Mouse (Mus musculus) MEL (cell line): ENCODE measurements around the gene Fcrl1. TPM values are rescaled to one million over a fixed set of nuclear protein-coding genes. Genes with fewer than 3 reads are reported as not detected.

Experiments used
- DNase-seq: peaks from one replicate; pipeline ENCODE4 v3.0.0; 2011; ENCODE audit warnings: low read depth, low spot score
- H3K27ac ChIP-seq: 2 replicates; pipeline ENCODE4 v1.5.1; 2012; ENCODE audit warnings: low read depth, mild to moderate bottlenecking, control low read depth, low read length, moderate library complexity; ENCODE audit not compliant: control insufficient read depth
- H3K27me3 ChIP-seq, 2 experiments: fragments of 150-350 bp in 1 of 2; sonication (generic) in 1 of 2; 2 replicates each; pipeline ENCODE4 v1.6.1; 2012; ENCODE audit warnings: low read length in 2 of 2, mild to moderate bottlenecking in 2 of 2, improper control_type of control experiment in 1 of 2, moderate library complexity in 1 of 2; ENCODE audit not compliant: insufficient read depth in 2 of 2, control insufficient read depth in 1 of 2
- H3K36me3 ChIP-seq, 2 experiments: 2 replicates each; pipeline ENCODE4 v1.6.1; 2012 to 2014; ENCODE audit warnings: low read length in 2 of 2, improper control_type of control experiment in 1 of 2, inconsistent platforms in 1 of 2, mild to moderate bottlenecking in 1 of 2; ENCODE audit not compliant: insufficient read depth in 2 of 2, control insufficient read depth in 1 of 2
- H3K4me1 ChIP-seq, 2 experiments: fragments of 150-350 bp in 1 of 2; sonication (generic) in 1 of 2; 2 replicates each; pipeline ENCODE4 v1.6.1; 2012; ENCODE audit warnings: low read length in 2 of 2, improper control_type of control experiment in 1 of 2, mild to moderate bottlenecking in 1 of 2; ENCODE audit not compliant: insufficient read depth in 2 of 2, control insufficient read depth in 1 of 2
- H3K4me3 ChIP-seq, 2 experiments: fragments of 150-350 bp in 1 of 2; sonication (generic) in 1 of 2; 2 replicates each; pipeline ENCODE4 v1.5.1; 2012; ENCODE audit warnings: low read depth in 2 of 2, low read length in 2 of 2, mild to moderate bottlenecking in 2 of 2, moderate library complexity in 2 of 2, control low read depth in 1 of 2, improper control_type of control experiment in 1 of 2; ENCODE audit not compliant: control insufficient read depth in 1 of 2, insufficient read depth in 1 of 2
- H3K79me2 ChIP-seq: 2 replicates; pipeline ENCODE4 v1.6.1; 2012; ENCODE audit warnings: mild to moderate bottlenecking, low read length, moderate library complexity; ENCODE audit not compliant: control insufficient read depth, poor library complexity, insufficient read depth
- H3K9ac ChIP-seq: 2 replicates; pipeline ENCODE4 v1.6.1; 2012; ENCODE audit warnings: low read depth, mild to moderate bottlenecking, control low read depth, low read length, moderate library complexity; ENCODE audit not compliant: control insufficient read depth, poor library complexity, severe bottlenecking
- H3K9me3 ChIP-seq: fragments of 150-350 bp; sonication (generic); replicated peaks from 2 replicates; pipeline ENCODE4 v1.6.1; 2012; ENCODE audit warnings: mild to moderate bottlenecking, low read length, improper control_type of control experiment, moderate library complexity; ENCODE audit not compliant: insufficient read depth
- CHD1 ChIP-seq: IDR thresholded peaks from 2 replicates; pipeline ENCODE4 v1.6.1; 2012; ENCODE audit warnings: low read depth, mild to moderate bottlenecking, inconsistent platforms, low read length, improper control_type of control experiment
- CHD2 ChIP-seq: IDR thresholded peaks from 2 replicates; pipeline ENCODE4 v1.6.1; 2011; ENCODE audit warnings: low read length, improper control_type of control experiment
- CTCF ChIP-seq, 3 experiments: IDR thresholded peaks in 2 of 3; conservative IDR thresholded peaks in 1 of 3; 2 replicates each; pipeline ENCODE4 v1.5.1; 2011 to 2012; ENCODE audit warnings: low read length in 3 of 3, low read depth in 2 of 3, mild to moderate bottlenecking in 2 of 3, improper control_type of control experiment in 1 of 3, inconsistent platforms in 1 of 3, mixed read lengths in 1 of 3, moderate library complexity in 1 of 3; ENCODE audit not compliant: control insufficient read depth in 1 of 3, insufficient read depth in 1 of 3, poor library complexity in 1 of 3, severe bottlenecking in 1 of 3
- E2F4 ChIP-seq: IDR thresholded peaks from 2 replicates; pipeline ENCODE4 v1.6.1; 2011; ENCODE audit warnings: low read depth, low read length, improper control_type of control experiment, borderline replicate concordance
- ETS1 ChIP-seq: IDR thresholded peaks from 2 replicates; pipeline ENCODE4 v1.6.1; 2012; ENCODE audit warnings: low read depth, mild to moderate bottlenecking, inconsistent platforms, low read length, improper control_type of control experiment, moderate library complexity
- GABPA ChIP-seq: IDR thresholded peaks from 2 replicates; pipeline ENCODE4 v1.6.1; 2012; ENCODE audit warnings: low read depth, mild to moderate bottlenecking, inconsistent platforms, low read length, improper control_type of control experiment, moderate library complexity
- GATA1 ChIP-seq: IDR thresholded peaks from 2 replicates; pipeline ENCODE4 v1.6.1; 2011; ENCODE audit warnings: low read depth, low read length, improper control_type of control experiment
- HCFC1 ChIP-seq: IDR thresholded peaks from 2 replicates; pipeline ENCODE4 v1.6.1; 2012; ENCODE audit warnings: low read depth, mild to moderate bottlenecking, inconsistent platforms, low read length, improper control_type of control experiment, moderate library complexity
- JUND ChIP-seq: IDR thresholded peaks from 2 replicates; pipeline ENCODE4 v1.6.1; 2011; ENCODE audit warnings: low read depth, mild to moderate bottlenecking, improper control_type of control experiment, low read length
- KAT2A ChIP-seq: conservative IDR thresholded peaks from 2 replicates; pipeline ENCODE4 v1.6.1; 2012; ENCODE audit warnings: low read depth, low read length, improper control_type of control experiment, inconsistent platforms
- MAX ChIP-seq: IDR thresholded peaks from 2 replicates; pipeline ENCODE4 v1.6.1; 2011; ENCODE audit warnings: low read length, improper control_type of control experiment
- MAZ ChIP-seq: IDR thresholded peaks from 2 replicates; pipeline ENCODE4 v1.6.1; 2012; ENCODE audit warnings: low read depth, mild to moderate bottlenecking, inconsistent platforms, low read length, improper control_type of control experiment
- MEF2A ChIP-seq: IDR thresholded peaks from 2 replicates; pipeline ENCODE4 v1.6.1; 2014; ENCODE audit warnings: low read depth, mild to moderate bottlenecking, inconsistent platforms, low read length, improper control_type of control experiment; ENCODE audit not compliant: poor library complexity, insufficient replicate concordance, severe bottlenecking; ENCODE audit errors: extremely low read depth
- NRF1 ChIP-seq: IDR thresholded peaks from 2 replicates; pipeline ENCODE4 v1.6.1; 2014; ENCODE audit warnings: low read depth, mild to moderate bottlenecking, inconsistent platforms, low read length, improper control_type of control experiment, moderate library complexity; ENCODE audit not compliant: poor library complexity, insufficient read depth, severe bottlenecking
- POLR2A ChIP-seq, 2 experiments: IDR thresholded peaks; 2 replicates each; pipeline ENCODE4 v1.6.1; 2011 to 2012; ENCODE audit warnings: low read length in 2 of 2, mild to moderate bottlenecking in 2 of 2, control low read depth in 1 of 2, improper control_type of control experiment in 1 of 2, low read depth in 1 of 2, moderate library complexity in 1 of 2; ENCODE audit not compliant: control insufficient read depth in 1 of 2, insufficient read depth in 1 of 2, poor library complexity in 1 of 2
- RAD21 ChIP-seq: IDR thresholded peaks from 2 replicates; pipeline ENCODE4 v1.6.1; 2011; ENCODE audit warnings: mild to moderate bottlenecking, low read depth, low read length, improper control_type of control experiment
- SMC3 ChIP-seq: IDR thresholded peaks from 2 replicates; pipeline ENCODE4 v1.6.1; 2011; ENCODE audit warnings: low read depth, low read length, improper control_type of control experiment
- TCF12 ChIP-seq: IDR thresholded peaks from 2 replicates; pipeline ENCODE4 v1.6.1; 2014; ENCODE audit warnings: low read depth, mild to moderate bottlenecking, inconsistent platforms, low read length, improper control_type of control experiment, moderate library complexity
- USF1 ChIP-seq: IDR thresholded peaks from 2 replicates; pipeline ENCODE4 v1.6.1; 2014; ENCODE audit warnings: low read depth, mild to moderate bottlenecking, inconsistent platforms, low read length, improper control_type of control experiment, moderate library complexity
- USF2 ChIP-seq, 2 experiments: IDR thresholded peaks; 2 replicates each; pipeline ENCODE4 v1.6.1; 2011 to 2012; ENCODE audit warnings: improper control_type of control experiment in 2 of 2, low read length in 2 of 2, borderline replicate concordance in 1 of 2, inconsistent platforms in 1 of 2, low read depth in 1 of 2, mild to moderate bottlenecking in 1 of 2; ENCODE audit not compliant: insufficient read depth in 1 of 2
- ZC3H11A ChIP-seq: IDR thresholded peaks from 2 replicates; pipeline ENCODE4 v1.6.1; 2012; ENCODE audit warnings: low read depth, mild to moderate bottlenecking, inconsistent platforms, low read length, improper control_type of control experiment
- ZKSCAN1 ChIP-seq: IDR thresholded peaks from 2 replicates; pipeline ENCODE4 v1.6.1; 2012; ENCODE audit warnings: low read depth, mild to moderate bottlenecking, inconsistent platforms, low read length, improper control_type of control experiment, moderate library complexity
- ZMIZ1 ChIP-seq: IDR thresholded peaks from 2 replicates; pipeline ENCODE4 v1.6.1; 2012; ENCODE audit warnings: low read depth, mild to moderate bottlenecking, inconsistent platforms, low read length, improper control_type of control experiment, moderate library complexity
- ZNF384 ChIP-seq: IDR thresholded peaks from 2 replicates; pipeline ENCODE4 v1.6.1; 2012; ENCODE audit warnings: low read depth, mild to moderate bottlenecking, inconsistent platforms, low read length, improper control_type of control experiment
- polyA plus RNA-seq, 2 experiments: library from polyadenylated mRNA; stranded (reverse) in 1 of 2; unstranded in 1 of 2; fragments of >175 nt in 1 of 2; fragments of >200 nt in 1 of 2; gene quantifications; 2 replicates each; pipeline versions ENCODE4 v1.2.1 to v1.2.4; 2012; ENCODE audit warnings: low replicate concordance in 2 of 2, low read depth in 1 of 2; ENCODE audit not compliant: insufficient read length in 2 of 2, insufficient read depth in 1 of 2, missing spikeins in 1 of 2
- total RNA-seq: library from RNA; depleted of rRNA; stranded (reverse); fragments of 300-350 nt; gene quantifications from 2 replicates; pipeline ENCODE4 v1.2.3, GENCODE M21; 2012

Fcrl1 gene
- total and polyA plus RNA-seq, 3 experiments, result 0.07 TPM; not detected in 2

DNA sequence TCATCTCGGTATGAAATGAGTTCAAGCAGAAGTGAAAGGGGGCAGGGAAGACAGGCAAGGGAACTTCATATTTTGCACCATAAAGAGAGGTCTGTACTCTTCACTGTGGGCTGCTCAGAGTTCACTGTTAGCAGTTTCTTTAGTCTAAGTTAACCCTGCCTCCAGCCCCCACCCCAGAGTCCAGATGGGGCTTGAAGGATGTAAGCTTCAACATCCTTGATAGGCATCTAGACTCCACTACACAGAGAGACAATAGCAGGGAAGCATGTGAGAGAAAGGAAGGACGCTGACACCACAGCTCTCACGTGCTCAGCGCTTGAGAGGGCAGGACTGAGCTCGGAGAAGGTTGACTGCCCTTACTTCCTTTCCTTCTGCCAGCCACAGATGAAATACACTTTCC, 25.1 kb downstream of the Fcrl1 start:
- Histone ChIP-seq H3K4me1 (no peaks in the 10 kb centered on the region), H3K27ac (no peak overlapping the region), H3K27me3 (peaks cover 2 to 4% of the 10 kb centered on the region in 2 experiments; a peak in 3 of 4 replicates), H3K9ac (no peak overlapping the region), H3K79me2 (no peaks in the 10 kb centered on the region), H3K9me3 (no peaks in the 10 kb centered on the region), H3K4me3 (no peak overlapping the region), H3K36me3 (no peaks in the 10 kb centered on the region)
- TF ChIP-seq CTCF (IDR thresholded peaks at IDR 0.05 in 2 of 3, conservative IDR thresholded peaks at IDR 0.05 in 1 of 3; ENCODE audit: control insufficient read depth in 1 of 3, insufficient read depth in 1 of 3, low read depth in 2 of 3, low read length in 3 of 3, poor library complexity in 1 of 3, severe bottlenecking in 1 of 3) (no peak), HCFC1 (no peak), POLR2A (IDR thresholded peaks at IDR 0.05; ENCODE audit: control insufficient read depth in 1 of 2, insufficient read depth in 1 of 2, low read depth in 1 of 2, low read length in 2 of 2, poor library complexity in 1 of 2) (no peak), MAX (no peak), GATA1 (no peak), GABPA (no peak), ETS1 (no peak), USF2 (IDR thresholded peaks at IDR 0.05; ENCODE audit: borderline replicate concordance in 1 of 2, insufficient read depth in 1 of 2, low read depth in 1 of 2, low read length in 2 of 2) (no peak), ZKSCAN1 (no peak), CHD1 (no peak)
- DNase-seq, result no peak

DNA sequence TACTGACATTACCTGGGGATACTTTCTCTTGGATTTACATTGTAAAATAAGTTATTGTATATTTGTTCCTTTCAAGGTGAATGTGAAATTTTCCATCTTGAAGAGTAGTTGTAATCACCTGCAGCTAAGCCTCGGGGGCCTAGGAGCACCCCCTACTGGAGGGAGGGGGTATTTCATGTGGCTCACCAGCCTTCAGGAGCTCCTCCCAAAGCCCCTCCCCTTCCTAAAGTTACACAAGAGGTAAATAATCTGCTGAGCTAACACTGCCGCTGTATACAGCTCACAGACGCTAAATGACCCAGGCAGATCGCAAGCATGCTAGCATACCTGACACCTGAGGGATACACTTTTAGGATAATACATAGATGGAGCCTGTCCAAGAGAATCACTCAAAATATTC, 32.0 kb downstream of the Fcrl1 start:
- no peak overlapping the region for H3K4me3 ChIP-seq
- no peaks in the 10 kb centered on the region for H3K27me3 ChIP-seq
- H3K36me3 ChIP-seq, result peaks cover 0 to 18% of the 10 kb centered on the region in 2 experiments; a peak in 2 of 4 replicates
- H3K9ac ChIP-seq, result no peak overlapping the region
- no peak overlapping the region for H3K27ac ChIP-seq
- peak; percentile 78 for DNase-seq
- peaks cover 0 to 31% of the 10 kb centered on the region in 2 experiments; a peak in 2 of 4 replicates for H3K4me1 ChIP-seq
- no peaks in the 10 kb centered on the region for H3K9me3 ChIP-seq
- TF ChIP-seq GABPA, result no peak
- no peak for TF ChIP-seq TCF12
- no peak for TF ChIP-seq USF1
- TF ChIP-seq POLR2A (IDR thresholded peaks at IDR 0.05; ENCODE audit: control insufficient read depth in 1 of 2, insufficient read depth in 1 of 2, low read depth in 1 of 2, low read length in 2 of 2, poor library complexity in 1 of 2), result no peak
- no peak for TF ChIP-seq MAZ
- TF ChIP-seq ZMIZ1, result no peak
- no peak for TF ChIP-seq E2F4
- TF ChIP-seq MEF2A, result no peak
- TF ChIP-seq KAT2A, result no peak
- no peak for TF ChIP-seq ZC3H11A
- TF ChIP-seq SMC3, result peak; percentile 46
- peak; percentile 37 to 64 (median 64) for TF ChIP-seq CTCF (IDR thresholded peaks at IDR 0.05 in 2 of 3, conservative IDR thresholded peaks at IDR 0.05 in 1 of 3; ENCODE audit: control insufficient read depth in 1 of 3, insufficient read depth in 1 of 3, low read depth in 2 of 3, low read length in 3 of 3, poor library complexity in 1 of 3, severe bottlenecking in 1 of 3)
- no peak for TF ChIP-seq CHD2
- peak; percentile 61 for TF ChIP-seq RAD21
- no peak for TF ChIP-seq NRF1
- TF ChIP-seq ZNF384, result no peak
- no peak for TF ChIP-seq JUND
- no peak for TF ChIP-seq HCFC1
- no peaks in the 10 kb centered on the region; the same call in 1 of the 2 replicates for H3K79me2 ChIP-seq
